Mouse (Mus musculus) neural tube, postnatal 0 days (tissue): ENCODE measurements around the gene Spns3. TPM values are rescaled to one million over a fixed set of nuclear protein-coding genes. Genes with fewer than 3 reads are reported as not detected.

Experiments
- polyA plus RNA-seq: library from polyadenylated mRNA; unstranded; fragments of >200 nt; fragmentation: Nextera tagmentation; extraction: Ambion mirVana; gene quantifications from 2 replicates; pipeline ENCODE4 v1.2.1, GENCODE M21; 2015

Gene Spns3
- 0.29 TPM in 1 of 2 replicates, not detected in the other for polyA plus RNA-seq

DNA sequence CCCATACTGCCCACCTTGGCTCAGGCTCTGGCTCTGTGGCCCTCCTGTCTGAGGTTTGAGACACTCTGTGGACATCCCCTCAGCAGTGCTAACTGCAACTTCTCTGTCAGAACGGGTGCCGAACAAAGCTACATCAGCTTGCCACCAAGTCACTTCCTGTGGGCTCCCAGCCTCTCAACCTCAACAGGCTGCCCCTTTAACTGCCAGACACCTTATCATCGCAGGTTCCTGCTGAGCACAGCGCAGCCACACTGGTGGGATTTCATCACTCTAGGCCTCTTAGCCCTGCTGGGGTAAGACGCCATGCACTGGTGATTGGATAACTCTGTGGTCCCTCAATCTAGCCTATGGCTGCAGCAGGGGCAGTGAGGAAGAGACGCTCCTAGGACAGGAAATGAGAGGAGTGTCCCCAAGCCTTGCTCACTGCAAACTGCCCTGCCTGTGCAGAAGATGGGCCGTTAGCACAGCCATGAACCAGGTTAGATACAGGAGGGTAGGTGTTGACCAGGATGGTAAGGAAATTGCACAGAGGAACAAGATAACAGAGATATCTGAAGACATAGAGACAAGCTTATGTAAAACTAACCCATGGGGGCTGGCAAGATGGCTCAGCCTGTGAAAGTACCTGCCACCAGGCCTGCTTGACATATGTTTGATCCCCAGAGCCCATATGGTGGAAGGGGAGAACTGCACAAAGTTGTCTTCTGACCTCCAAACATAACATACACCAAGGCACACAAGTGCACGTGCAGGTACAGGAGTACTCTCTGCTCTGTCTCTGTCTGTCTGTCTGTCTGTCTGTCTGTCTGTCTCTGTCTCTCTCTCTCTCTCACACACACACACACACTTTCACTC is at the start of gene Spns3:
TSS of gene Spns3 (minus strand) at position 373 of the 855 bp plus-strand sequence.

DNA sequence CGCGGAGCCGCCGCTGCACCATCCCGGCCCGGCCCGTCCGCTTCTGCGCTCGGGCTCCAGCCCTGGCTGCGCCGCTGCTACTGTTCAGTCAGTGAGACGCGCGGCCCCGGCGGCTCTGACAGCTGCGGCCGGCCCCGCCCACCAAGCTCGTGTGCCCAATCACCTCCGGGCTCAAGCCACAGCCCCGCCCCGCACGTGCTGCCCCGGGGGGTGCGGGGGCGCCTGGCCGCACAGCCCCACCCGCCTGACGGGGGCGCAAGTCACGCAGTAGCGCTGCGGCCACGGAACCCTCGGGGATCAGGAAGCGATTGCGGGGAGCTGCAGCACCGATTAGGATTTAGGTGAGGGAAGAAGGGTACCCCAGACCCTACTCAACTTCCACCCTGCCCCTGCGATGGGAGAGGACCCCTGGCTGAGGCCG is 60.4 kb downstream of the Spns3 start, which contains the start of gene Spns2:
TSS of gene Spns2 (minus strand) at position 24 of the 421 bp plus-strand sequence.

Other genes with a start within 250 kb of the Spns3 start
- 5.9 and 8.1 TPM in 2 replicates for gene Xaf1, start 248.9 kb downstream of the Spns3 start, polyA plus RNA-seq
- 0.13 TPM in 1 of 2 replicates, not detected in the other for gene Fbxo39, start 236.1 kb downstream of the Spns3 start, polyA plus RNA-seq
- gene Tekt1, start 188.1 kb downstream of the Spns3 start, polyA plus RNA-seq: 5.7 TPM in 2 replicates
- gene Smtnl2, start 138.8 kb downstream of the Spns3 start, polyA plus RNA-seq: 8.3 and 8.5 TPM in 2 replicates
- gene Ggt6, start 115.0 kb downstream of the Spns3 start, polyA plus RNA-seq: 0.12 TPM in 1 of 2 replicates, not detected in the other
- 54.2 and 56.1 TPM in 2 replicates for gene Mybbp1a, start 109.2 kb downstream of the Spns3 start, polyA plus RNA-seq
- 10.1 and 10.6 TPM in 2 replicates for gene Spns2, start 60.6 kb downstream of the Spns3 start, polyA plus RNA-seq
- 54.6 and 57.0 TPM in 2 replicates for gene Ube2g1, start 56.8 kb upstream of the Spns3 start, polyA plus RNA-seq
- 10.3 and 12.7 TPM in 2 replicates for gene Ankfy1, start 139.5 kb upstream of the Spns3 start, polyA plus RNA-seq
- 8.7 and 10.5 TPM in 2 replicates for gene Cyb5d2, start 245.6 kb upstream of the Spns3 start, polyA plus RNA-seq
- gene Zzef1, start 245.7 kb upstream of the Spns3 start, polyA plus RNA-seq: 10.4 and 12.6 TPM in 2 replicates